Mouse (Mus musculus) megakaryocyte, embryonic 14.5 days (primary cell): ENCODE measurements around the gene Tmc3.

Experiments used
- FLI1 ChIP-seq: IDR thresholded peaks from 2 replicates; pipeline ENCODE4 v1.6.1; 2012; ENCODE audit warnings: low read length, inconsistent platforms, mixed read lengths
- GATA1 ChIP-seq: IDR thresholded peaks from 3 replicates; pipeline ENCODE4 v1.6.1; 2012; ENCODE audit warnings: mixed read lengths, low read length, inconsistent platforms, borderline replicate concordance

DNA sequence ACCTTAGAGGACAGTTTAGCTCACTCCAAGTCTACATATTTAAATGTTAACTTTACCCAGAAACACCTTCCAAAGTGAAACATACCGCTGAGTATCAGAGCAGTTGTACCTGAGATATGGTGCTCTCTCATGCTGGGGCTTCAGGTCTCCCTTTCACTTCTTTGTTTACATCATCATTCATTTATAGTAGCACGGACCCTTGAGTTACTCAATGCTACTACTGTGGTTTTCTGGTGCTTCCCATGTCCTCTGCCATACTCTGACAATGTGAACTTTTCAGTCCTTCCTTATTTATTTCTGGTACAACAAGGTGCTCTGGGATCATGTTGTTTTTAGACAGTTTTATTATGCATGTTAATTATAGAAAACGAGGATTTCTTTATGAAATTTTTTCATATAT lies 25.2 kb upstream of the Tmc3 start:
- TF ChIP-seq GATA1 (no peak), FLI1 (no peak)
